Mouse (Mus musculus) heart, adult 2 months (tissue): ENCODE measurements around the gene Abr. TPM values are rescaled to one million over a fixed set of nuclear protein-coding genes. Genes with fewer than 3 reads are reported as not detected.

Source experiments
- DNase-seq, 2 experiments: peaks; one replicate each; pipeline ENCODE4 v3.0.0; 2021
- H3K27ac ChIP-seq: fragments of 200-600 bp; 2 replicates; pipeline ENCODE4 v1.8.1; 2022
- H3K27me3 ChIP-seq: fragments of 200-500 bp; 2 replicates; pipeline ENCODE4 v1.6.1; 2012; ENCODE audit warnings: mild to moderate bottlenecking, low read length, inconsistent platforms, mixed read lengths; ENCODE audit not compliant: control insufficient read depth, insufficient read depth
- H3K36me3 ChIP-seq: fragments of 200-500 bp; 2 replicates; pipeline ENCODE4 v1.6.1; 2012; ENCODE audit warnings: low read length, inconsistent platforms; ENCODE audit not compliant: control insufficient read depth, insufficient read depth
- H3K4me1 ChIP-seq: fragments of 200-500 bp; 2 replicates; pipeline ENCODE4 v1.6.1; 2011; ENCODE audit warnings: low read length; ENCODE audit not compliant: control insufficient read depth, insufficient read depth
- H3K4me3 ChIP-seq: fragments of 200-600 bp; 2 replicates; pipeline ENCODE4 v1.8.1; 2022
- H3K79me2 ChIP-seq: fragments of 200-500 bp; replicated peaks from 2 replicates; pipeline ENCODE4 v1.6.1; 2012; ENCODE audit warnings: mild to moderate bottlenecking, inconsistent platforms, low read length, moderate library complexity, mixed read lengths; ENCODE audit not compliant: control insufficient read depth, insufficient read depth
- H3K9ac ChIP-seq: fragments of 200-500 bp; 2 replicates; pipeline ENCODE4 v1.6.1; 2012; ENCODE audit warnings: low read depth, mild to moderate bottlenecking, control low read depth, inconsistent platforms, low read length, mixed read lengths
- CTCF ChIP-seq: fragments of 200-600 bp; IDR thresholded peaks from 2 replicates; pipeline ENCODE4 v1.8.1; 2022; ENCODE audit warnings: antibody characterized with exemption, mild to moderate bottlenecking, moderate library complexity
- EP300 ChIP-seq: fragments of 200-500 bp; IDR thresholded peaks from 2 replicates; pipeline ENCODE4 v1.6.1; 2011; ENCODE audit warnings: low read depth, low read length, control low read depth; ENCODE audit not compliant: insufficient read depth
- POLR2A ChIP-seq: fragments of 200-500 bp; IDR thresholded peaks from 2 replicates; pipeline ENCODE4 v1.6.1; 2011; ENCODE audit warnings: mild to moderate bottlenecking, low read depth, low read length, control low read depth; ENCODE audit not compliant: insufficient read depth
- WGBS: fragments of 180-500 bp; shearing (Covaris S2); methylation state at CpG from one replicate; pipeline ENCODE4 v1.1.7; 2018; 5-methylcytosine and 5-hydroxymethylcytosine counted together
- intact Hi-C: fragments of 180-260 bp; cut with DNase I; formaldehyde crosslinking; loops from one replicate; pipeline ENCODE4 v1.15.1; 2025
- polyA plus RNA-seq: library from polyadenylated mRNA; depleted of rRNA; stranded (reverse); fragments of >200 nt; gene quantifications from 2 replicates; pipeline ENCODE4 v1.2.3, GENCODE M21; 2012
- total RNA-seq, 2 experiments: library from RNA; stranded (reverse); gene quantifications; 2 replicates each; pipeline ENCODE4 v1.2.3; 2021

Abr gene
- total and polyA plus RNA-seq, 3 experiments, result 23.4 to 32.2 (median 26.6) TPM

DNA sequence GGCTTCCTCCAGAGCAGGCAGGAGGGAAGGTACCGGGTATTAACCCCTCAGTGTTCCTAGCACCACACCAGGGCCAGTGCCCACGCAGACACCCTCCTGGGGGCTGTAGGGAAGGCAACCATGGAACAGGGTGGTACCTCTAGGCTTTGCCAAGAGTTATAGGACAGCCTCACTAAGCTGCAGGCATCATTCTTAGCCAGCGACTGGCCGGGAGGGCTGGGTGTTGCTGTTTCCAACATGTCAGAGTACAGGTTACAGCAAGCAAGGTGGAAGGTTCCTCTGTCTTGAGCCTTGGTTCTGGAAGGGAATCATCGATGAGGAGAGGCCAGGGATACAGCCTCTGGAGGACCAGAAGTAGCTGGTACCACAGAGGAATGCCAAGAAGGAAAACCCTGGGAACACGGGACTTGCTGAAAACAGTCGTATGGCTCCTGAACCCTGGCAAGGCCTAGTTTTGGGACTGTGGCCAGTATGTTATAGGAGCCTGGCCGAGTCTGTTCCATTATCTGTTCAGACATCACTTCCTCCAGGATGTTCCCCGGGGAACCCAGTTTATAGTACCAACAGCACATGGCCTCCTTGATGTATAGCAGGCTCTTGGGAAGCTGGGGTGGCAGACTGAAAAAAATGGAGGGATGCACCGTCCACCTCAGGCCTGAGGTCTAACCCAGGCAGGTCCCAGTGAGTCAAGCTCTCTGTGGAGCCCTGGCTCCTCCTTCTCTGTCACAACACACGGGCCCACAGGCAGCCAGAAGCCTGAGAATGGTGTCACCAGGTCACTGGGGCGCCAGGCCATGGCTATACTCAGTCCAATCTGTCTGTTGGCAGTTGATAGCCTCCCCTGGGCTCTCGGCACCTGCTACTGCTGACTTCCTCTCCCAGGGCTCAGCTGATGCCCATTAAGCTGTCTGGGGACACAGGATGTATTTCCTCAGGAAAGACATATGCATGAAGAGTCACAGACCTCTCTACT is 112.1 kb downstream of the Abr start:
- Histone ChIP-seq H3K79me2 (no peaks in the 10 kb centered on the region), H3K36me3 (peaks cover 2% of the 10 kb centered on the region; the same call in 1 of the 2 replicates), H3K27ac (no peak overlapping the region), H3K4me3 (no peak overlapping the region), H3K4me1 (peaks cover 13% of the 10 kb centered on the region), H3K9ac (no peak overlapping the region), H3K27me3 (no peaks in the 10 kb centered on the region)
- TF ChIP-seq POLR2A (no peak), EP300 (no peak), CTCF (no peak)
- DNase-seq, result peak; percentile 26 to 62
- intact Hi-C loops, result no loop called here
- 56% methylated on average over 13 of the region's 13 CpGs for WGBS

DNA sequence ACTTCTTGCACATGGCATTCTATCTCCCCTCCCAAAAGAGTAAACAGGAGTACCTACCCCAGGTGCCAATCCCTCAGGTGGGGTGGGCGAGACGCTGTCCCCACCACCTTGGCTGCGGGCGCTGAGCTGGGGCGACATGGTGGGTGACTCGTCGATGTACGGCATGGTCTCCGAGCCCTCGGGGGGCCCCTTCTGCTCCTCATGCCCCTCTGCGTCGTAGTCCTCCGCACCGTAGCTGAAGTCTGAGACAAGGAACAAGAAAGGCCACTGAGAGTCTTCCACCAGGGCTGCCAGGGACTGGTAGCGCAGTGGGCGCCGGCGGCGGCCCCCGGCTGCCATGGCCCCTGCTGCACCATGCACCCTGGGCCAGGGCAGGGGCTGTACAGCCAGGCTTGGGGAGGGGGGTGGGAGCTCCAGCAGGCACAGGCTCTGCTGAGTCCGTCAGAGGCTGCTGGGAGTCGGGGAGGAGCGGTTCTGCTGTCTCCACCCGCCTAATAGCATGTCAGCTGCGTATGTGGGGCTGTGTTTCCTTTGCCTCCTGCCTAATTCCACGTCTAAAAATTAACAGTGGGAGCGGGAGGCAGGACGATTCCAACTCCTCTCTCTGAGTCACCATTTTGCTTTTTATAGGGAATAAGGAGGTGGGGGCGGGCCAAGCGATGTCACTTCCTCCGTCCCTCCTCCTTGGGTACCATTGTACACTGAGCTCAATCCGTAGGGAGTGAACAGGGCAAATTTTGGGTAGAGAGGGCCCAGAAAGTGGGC is 113.1 kb downstream of the Abr start:
- no peak overlapping the region for H3K9ac ChIP-seq
- H3K27me3 ChIP-seq, result no peaks in the 10 kb centered on the region
- H3K79me2 ChIP-seq, result no peaks in the 10 kb centered on the region
- WGBS, result 90% methylated on average over 32 of the region's 32 CpGs
- peaks cover 14% of the 10 kb centered on the region for H3K4me1 ChIP-seq
- intact Hi-C loops, result no loop called here
- no peak overlapping the region for H3K4me3 ChIP-seq
- H3K36me3 ChIP-seq, result peaks cover 2% of the 10 kb centered on the region; the same call in 1 of the 2 replicates
- TF ChIP-seq CTCF, result no peak
- TF ChIP-seq POLR2A, result no peak
- TF ChIP-seq EP300, result no peak
- H3K27ac ChIP-seq, result no peak overlapping the region
- no peak for DNase-seq

DNA sequence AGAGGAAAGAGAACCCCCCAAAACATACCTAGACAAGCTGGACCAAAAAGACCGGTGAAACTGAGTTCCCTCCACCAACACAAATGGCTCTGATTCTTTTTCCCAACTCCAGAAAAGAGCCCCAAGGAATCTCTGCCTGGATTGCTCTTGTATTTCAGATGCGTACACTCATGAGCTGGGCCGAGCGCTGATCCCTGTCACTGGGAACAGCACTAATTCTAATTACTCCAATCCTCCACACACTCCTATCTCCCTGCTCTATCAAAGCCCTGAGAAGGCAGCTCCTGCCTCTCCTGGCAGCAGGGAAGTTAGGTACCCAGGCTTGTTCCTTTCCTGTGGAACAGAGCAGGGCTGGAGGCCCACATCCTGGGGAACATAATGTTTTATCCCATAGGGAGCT is 114.0 kb downstream of the Abr start:
- Histone ChIP-seq H3K27me3 (no peaks in the 10 kb centered on the region), H3K27ac (no peak overlapping the region), H3K9ac (no peak overlapping the region), H3K36me3 (peaks cover 2% of the 10 kb centered on the region; the same call in 1 of the 2 replicates), H3K4me1 (peaks cover 14% of the 10 kb centered on the region), H3K79me2 (no peaks in the 10 kb centered on the region), H3K4me3 (no peak overlapping the region)
- intact Hi-C loops, result no loop called here
- 96% methylated on average over 4 of the region's 4 CpGs for WGBS
- DNase-seq, result no peak
- TF ChIP-seq POLR2A, result no peak
- TF ChIP-seq EP300, result no peak
- no peak for TF ChIP-seq CTCF

DNA sequence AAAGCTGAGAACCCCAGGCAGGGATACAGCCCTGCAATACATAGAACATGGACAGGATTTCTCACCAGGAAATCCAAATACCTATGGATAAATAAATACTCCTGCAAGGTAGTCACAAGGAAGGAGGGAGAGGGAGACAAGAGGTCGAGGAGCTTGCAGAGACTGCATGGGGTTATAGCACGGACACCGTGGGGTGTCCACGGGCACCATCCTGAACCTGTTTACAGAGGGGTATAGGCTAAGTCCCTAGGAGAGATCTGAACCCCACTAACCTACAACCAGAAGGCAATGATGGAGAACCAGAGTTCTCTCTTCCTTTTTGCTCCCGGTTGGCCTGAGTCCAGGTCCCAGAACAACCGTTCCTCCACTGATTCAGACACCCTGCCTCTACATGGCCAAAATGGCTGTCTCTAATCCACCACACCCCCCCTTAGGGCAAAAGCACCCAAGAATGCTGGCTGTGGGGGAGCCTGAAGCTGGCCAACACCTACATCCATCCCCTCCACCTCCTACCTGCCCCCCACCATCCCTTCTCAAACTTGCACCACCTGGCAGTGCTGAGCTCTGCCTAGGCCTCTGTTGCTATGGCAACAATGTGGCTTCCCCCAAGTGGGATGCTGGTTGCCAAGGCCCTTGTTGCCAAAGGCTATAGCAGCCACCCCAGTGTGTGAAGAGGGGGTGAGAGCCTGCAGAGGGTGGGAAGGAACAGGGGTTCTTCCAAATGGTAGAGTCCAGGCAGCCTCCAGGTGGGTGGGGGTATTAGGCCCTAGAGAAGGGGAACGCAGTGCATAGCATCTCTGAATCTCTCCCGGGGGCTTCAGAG is 114.6 kb downstream of the Abr start:
- WGBS, result 83% methylated on average over 8 of the region's 8 CpGs

DNA sequence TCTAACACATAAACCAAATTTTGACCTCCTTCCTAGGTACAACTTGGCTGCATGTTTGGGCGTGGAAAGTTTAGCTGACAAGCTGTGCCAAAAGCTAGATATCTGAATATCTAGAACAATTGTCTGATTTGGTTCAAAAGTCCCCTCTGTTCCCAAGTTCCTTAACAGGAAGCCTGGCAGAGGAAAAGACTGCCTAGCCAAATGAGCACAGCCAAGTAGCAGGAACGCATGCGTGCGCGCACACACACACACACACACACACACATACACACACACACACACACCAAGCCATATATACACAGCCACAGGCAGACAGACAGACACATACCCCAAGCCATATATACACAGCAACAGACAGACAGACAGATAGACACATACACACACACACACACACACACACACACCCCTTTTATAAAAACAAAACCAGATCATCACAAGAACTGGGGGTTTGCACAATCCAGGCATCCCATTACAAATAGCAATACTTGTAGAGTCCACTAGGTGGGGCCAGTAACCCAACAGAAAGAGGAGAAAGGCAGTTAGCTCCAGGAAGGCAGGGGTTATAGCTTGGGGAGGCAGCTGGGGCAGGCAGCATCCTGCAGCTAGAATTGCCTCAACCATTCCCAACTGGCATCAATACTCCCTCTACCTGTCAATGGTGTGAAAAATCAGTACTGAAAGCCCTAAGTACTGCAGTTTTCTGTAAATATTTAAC is 115.4 kb downstream of the Abr start:
- H3K27ac ChIP-seq, result peak overlapping the region; percentile 73
- peaks cover 2% of the 10 kb centered on the region; the same call in 1 of the 2 replicates for H3K36me3 ChIP-seq
- no peak overlapping the region for H3K9ac ChIP-seq
- H3K79me2 ChIP-seq, result no peaks in the 10 kb centered on the region
- H3K27me3 ChIP-seq, result no peaks in the 10 kb centered on the region
- intact Hi-C loops, result loop anchor here (2.0 kb wide), 1 partner anchor 50 kb away; no protein-coding TSS in a partner anchor
- peaks cover 14% of the 10 kb centered on the region for H3K4me1 ChIP-seq
- 25% methylated on average over 5 of the region's 5 CpGs for WGBS
- no peak overlapping the region for H3K4me3 ChIP-seq
- TF ChIP-seq POLR2A, result no peak
- peak; percentile 82 for TF ChIP-seq CTCF
- TF ChIP-seq EP300, result peak; percentile 52; the same call in 1 of the 2 replicates
- peak in 1 of 2 experiments; percentile 64 for DNase-seq

More for the DNA sequence above, 114.6 kb downstream of the Abr start:
- Histone ChIP-seq H3K27me3 (no peaks in the 10 kb centered on the region), H3K27ac (peak overlapping the region; percentile 55), H3K4me3 (no peak overlapping the region), H3K79me2 (no peaks in the 10 kb centered on the region), H3K36me3 (peaks cover 2% of the 10 kb centered on the region; the same call in 1 of the 2 replicates), H3K4me1 (peaks cover 14% of the 10 kb centered on the region), H3K9ac (no peak overlapping the region)
- TF ChIP-seq POLR2A (no peak), CTCF (no peak), EP300 (no peak)
- DNase-seq, result no peak
- intact Hi-C loops, result loop anchor here (2.0 kb wide), 1 partner anchor 51 kb away; no protein-coding TSS in a partner anchor
